Mouse (Mus musculus) T-helper 2 cell (primary cell): ENCODE results near the gene Prkg1.

Source experiments
- in situ Hi-C: fragments of 300-600 bp; cut with MboI, MseI; formaldehyde crosslinking; loops from one replicate; pipeline ENCODE4 v1.15.1; 2025; ENCODE audit warnings: high pct_unique_total_duplicates

Prkg1 gene

GRCm38 (mm10) chr19:30901025-30901424, 863.8 kb downstream of the Prkg1 start:
- in situ Hi-C loops = no loop called here

- in situ Hi-C loops = no loop called here
Observed at GRCm38 (mm10) chr19:30890377-30890776, 874.5 kb downstream of the Prkg1 start.

- in situ Hi-C loops = no loop called here
Observed at GRCm38 (mm10) chr19:30889851-30890250, 875.0 kb downstream of the Prkg1 start.

- in situ Hi-C loops = no loop called here
Observed at GRCm38 (mm10) chr19:30861441-30861840, 903.4 kb downstream of the Prkg1 start.

GRCm38 (mm10) chr19:30851023-30851422, 913.8 kb downstream of the Prkg1 start:
- in situ Hi-C loops = no loop called here

- in situ Hi-C loops = no loop called here
Observed at GRCm38 (mm10) chr19:30844916-30845315, 919.9 kb downstream of the Prkg1 start.

GRCm38 (mm10) chr19:30843637-30844036, 921.2 kb downstream of the Prkg1 start:
- in situ Hi-C loops = no loop called here

- in situ Hi-C loops = no loop called here
Observed at GRCm38 (mm10) chr19:30843052-30843564, 921.7 kb downstream of the Prkg1 start.

GRCm38 (mm10) chr19:30842640-30843039, 922.2 kb downstream of the Prkg1 start:
- in situ Hi-C loops = no loop called here

- in situ Hi-C loops = no loop called here
Observed at GRCm38 (mm10) chr19:30833045-30833651, 931.7 kb downstream of the Prkg1 start.

- in situ Hi-C loops = no loop called here
Observed at GRCm38 (mm10) chr19:30829231-30829775, 935.5 kb downstream of the Prkg1 start.

- in situ Hi-C loops = no loop called here
Observed at GRCm38 (mm10) chr19:30827820-30828219, 937.0 kb downstream of the Prkg1 start.

- in situ Hi-C loops = no loop called here
Observed at GRCm38 (mm10) chr19:30826106-30826505, 938.7 kb downstream of the Prkg1 start.

GRCm38 (mm10) chr19:30815661-30816060, 949.2 kb downstream of the Prkg1 start:
- in situ Hi-C loops = no loop called here

GRCm38 (mm10) chr19:30806265-30806664, 958.6 kb downstream of the Prkg1 start:
- in situ Hi-C loops = no loop called here

GRCm38 (mm10) chr19:30780803-30781202, 984.0 kb downstream of the Prkg1 start:
- in situ Hi-C loops = no loop called here

GRCm38 (mm10) chr19:30768316-30768715, 996.5 kb downstream of the Prkg1 start:
- in situ Hi-C loops = no loop called here

GRCm38 (mm10) chr19:30744426-30744825, 1020.4 kb downstream of the Prkg1 start:
- in situ Hi-C loops = no loop called here

- in situ Hi-C loops = no loop called here
Observed at GRCm38 (mm10) chr19:30699130-30699529, 1065.7 kb downstream of the Prkg1 start.

- in situ Hi-C loops = no loop called here
Observed at GRCm38 (mm10) chr19:30691258-30691657, 1073.6 kb downstream of the Prkg1 start.

GRCm38 (mm10) chr19:30690691-30691090, 1074.1 kb downstream of the Prkg1 start:
- in situ Hi-C loops = no loop called here

GRCm38 (mm10) chr19:30687942-30688341, 1076.9 kb downstream of the Prkg1 start:
- in situ Hi-C loops = no loop called here

GRCm38 (mm10) chr19:30676308-30676707, 1088.5 kb downstream of the Prkg1 start:
- in situ Hi-C loops = no loop called here
